Comparison of ENCODE assay signal across 16 mouse cellular contexts in the genomic region with DNA sequence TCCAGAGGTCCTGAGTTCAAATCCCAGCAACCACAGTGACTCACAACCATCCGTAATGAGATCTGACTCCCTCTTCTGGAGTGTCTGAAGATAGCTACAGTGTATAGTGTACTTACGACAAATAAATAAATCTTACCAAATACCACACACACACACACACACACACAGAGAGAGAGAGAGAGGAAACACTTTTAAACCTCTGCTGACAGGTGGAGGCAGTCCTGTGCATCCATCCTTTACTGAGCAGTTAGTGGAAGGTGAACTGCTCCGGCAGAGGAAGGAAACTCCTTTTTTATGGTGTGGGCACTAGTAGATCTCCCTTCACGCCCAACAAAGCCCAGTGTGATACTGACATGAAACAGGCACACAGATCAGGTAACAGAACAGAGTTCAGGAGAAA.
"Had no signal": no experiment of that assay in that cellular context is flagged by ENCODE, and none has a peak within 500 bp of the region (broad histone marks: within the 10 kb centered on the region; RNA-seq: fewer than 3 reads in every experiment).

No protein-coding gene starts in this region.

- H3K27ac ChIP-seq: liver, embryonic 12.5 days; liver, embryonic 14.5 days; midbrain, embryonic 10.5 days; midbrain, embryonic 12.5 days; neural tube, embryonic 13.5 days; neural tube, embryonic 15.5 days had no signal

- DNase-seq: lung, adult 18-20 months; lung, embryonic 14.5 days; lung, postnatal 10 days; lung, postnatal 4 days; midbrain, embryonic 14.5 days; right cerebral cortex, postnatal 14 days; thymus, adult 2 months; thymus, postnatal 25 days; thymus, postnatal 4 days had no signal

- H3K4me3 ChIP-seq: liver, embryonic 12.5 days; midbrain, embryonic 10.5 days; midbrain, embryonic 12.5 days; myocyte; neural tube, embryonic 13.5 days; neural tube, embryonic 15.5 days had no signal

- H3K27me3 ChIP-seq: liver, embryonic 12.5 days; midbrain, embryonic 12.5 days; neural tube, embryonic 13.5 days; neural tube, embryonic 15.5 days had no signal

- H3K4me1 ChIP-seq: liver, embryonic 12.5 days; midbrain, embryonic 10.5 days; midbrain, embryonic 12.5 days; neural tube, embryonic 13.5 days; neural tube, embryonic 15.5 days had no signal
